Mouse (Mus musculus) hindbrain, embryonic 15.5 days (tissue): ENCODE results near the gene Myo10. TPM values are rescaled to one million over a fixed set of nuclear protein-coding genes. Genes with fewer than 3 reads are reported as not detected.

Experiments
- ATAC-seq: fragments of 200-750 bp; cut with Nextera tagmentation; 2 replicates; pipeline ENCODE4 v1.8.0; 2017; ENCODE audit warnings: low read depth, moderate number of reproducible peaks, moderate TSS enrichment; ENCODE audit not compliant: low FRiP score
- H3K27ac ChIP-seq: fragments of 300-500 bp; sonication (generic); replicated peaks from 2 replicates; pipeline ENCODE4 v1.5.1; 2015; ENCODE audit warnings: mild to moderate bottlenecking, inconsistent platforms
- H3K27me3 ChIP-seq: fragments of 300-500 bp; sonication (generic); 2 replicates; pipeline ENCODE4 v1.6.1; 2015; ENCODE audit warnings: control low read depth, inconsistent platforms
- H3K36me3 ChIP-seq: fragments of 300-500 bp; sonication (generic); 2 replicates; pipeline ENCODE4 v1.6.1; 2015; ENCODE audit warnings: control low read depth, inconsistent platforms
- H3K4me1 ChIP-seq: fragments of 300-500 bp; sonication (generic); replicated peaks from 2 replicates; pipeline ENCODE4 v1.6.1; 2015; ENCODE audit warnings: control low read depth, inconsistent platforms
- H3K4me2 ChIP-seq: fragments of 300-500 bp; sonication (generic); 2 replicates; pipeline ENCODE4 v1.6.1; 2015; ENCODE audit warnings: moderate library complexity, mild to moderate bottlenecking, inconsistent platforms
- H3K4me3 ChIP-seq: fragments of 300-500 bp; sonication (generic); 2 replicates; pipeline ENCODE4 v1.5.1; 2015; ENCODE audit warnings: mild to moderate bottlenecking, inconsistent platforms
- H3K9ac ChIP-seq: fragments of 300-500 bp; sonication (generic); 2 replicates; pipeline ENCODE4 v1.6.1; 2015; ENCODE audit warnings: inconsistent platforms
- H3K9me3 ChIP-seq: fragments of 300-500 bp; sonication (generic); 2 replicates; pipeline ENCODE4 v1.6.1; 2016; ENCODE audit warnings: control low read depth, inconsistent platforms
- WGBS: fragments of 180-500 bp; shearing (Covaris S2); methylation state at CpG from one replicate; pipeline ENCODE4 v1.1.7; 2015; 5-methylcytosine and 5-hydroxymethylcytosine counted together
- polyA plus RNA-seq: library from polyadenylated mRNA; unstranded; fragments of >200 nt; fragmentation: Nextera tagmentation; extraction: Ambion mirVana; gene quantifications from 2 replicates; pipeline ENCODE4 v1.2.1, GENCODE M21; 2015

The Myo10 gene
- polyA plus RNA-seq, result 28.3 and 33.1 TPM in 2 replicates

GRCm38 (mm10) chr15:25622200-25622866 lies at the start of gene Myo10:
TSS of gene Myo10 (plus strand) at chr15:25622525.
- Histone ChIP-seq H3K27ac (peak within 1 kb of the TSS; percentile 46), H3K27me3 (peaks cover 6% of the 10 kb centered on the region; the same call in 1 of the 2 replicates), H3K36me3 (no peaks in the 10 kb centered on the region), H3K4me2 (peak within 1 kb of the TSS; percentile 87), H3K9ac (peak within 1 kb of the TSS; percentile 44), H3K4me1 (peaks cover 17% of the 10 kb centered on the region), H3K4me3 (peak within 1 kb of the TSS; percentile 73), H3K9me3 (no peaks in the 10 kb centered on the region)
- under 1% methylated on average over 53 of the region's 53 CpGs for WGBS
- peak; percentile 94 for ATAC-seq

- WGBS, result 66% methylated on average over 3 of the region's 3 CpGs
- no peaks in the 10 kb centered on the region for H3K36me3 ChIP-seq
- ATAC-seq, result no peak
- no peaks in the 10 kb centered on the region for H3K4me1 ChIP-seq
- H3K9me3 ChIP-seq, result no peaks in the 10 kb centered on the region
- no peak overlapping the region for H3K27ac ChIP-seq
- H3K9ac ChIP-seq, result no peak overlapping the region
- H3K27me3 ChIP-seq, result no peaks in the 10 kb centered on the region
- no peak overlapping the region for H3K4me2 ChIP-seq
- H3K4me3 ChIP-seq, result no peak overlapping the region
Measured at GRCm38 (mm10) chr15:25573113-25573512, 49.2 kb upstream of the Myo10 start.

GRCm38 (mm10) chr15:25573876-25574601 lies 48.3 kb upstream of the Myo10 start:
- ATAC-seq, result no peak
- no peaks in the 10 kb centered on the region for H3K9me3 ChIP-seq
- no peak overlapping the region for H3K4me3 ChIP-seq
- 87% methylated on average over 7 of the region's 7 CpGs for WGBS
- H3K27me3 ChIP-seq, result no peaks in the 10 kb centered on the region
- no peaks in the 10 kb centered on the region for H3K4me1 ChIP-seq
- H3K36me3 ChIP-seq, result no peaks in the 10 kb centered on the region
- no peak overlapping the region for H3K9ac ChIP-seq
- no peak overlapping the region for H3K27ac ChIP-seq
- H3K4me2 ChIP-seq, result no peak overlapping the region

- H3K27ac ChIP-seq, result no peak overlapping the region
- no peak overlapping the region for H3K9ac ChIP-seq
- 87% methylated on average over 8 of the region's 8 CpGs for WGBS
- no peaks in the 10 kb centered on the region for H3K36me3 ChIP-seq
- no peak overlapping the region for H3K4me2 ChIP-seq
- no peaks in the 10 kb centered on the region for H3K9me3 ChIP-seq
- H3K4me3 ChIP-seq, result no peak overlapping the region
- no peak for ATAC-seq
- no peaks in the 10 kb centered on the region for H3K27me3 ChIP-seq
- H3K4me1 ChIP-seq, result no peaks in the 10 kb centered on the region
Measured at GRCm38 (mm10) chr15:25577327-25578051, 44.8 kb upstream of the Myo10 start.

GRCm38 (mm10) chr15:25578369-25578768 lies 44.0 kb upstream of the Myo10 start:
- H3K4me2 ChIP-seq, result no peak overlapping the region
- no peaks in the 10 kb centered on the region for H3K36me3 ChIP-seq
- no peaks in the 10 kb centered on the region for H3K27me3 ChIP-seq
- H3K4me3 ChIP-seq, result no peak overlapping the region
- WGBS, result 80% methylated on average over 4 of the region's 4 CpGs
- no peaks in the 10 kb centered on the region for H3K4me1 ChIP-seq
- no peaks in the 10 kb centered on the region for H3K9me3 ChIP-seq
- no peak overlapping the region for H3K9ac ChIP-seq
- no peak overlapping the region for H3K27ac ChIP-seq
- ATAC-seq, result no peak

- no peaks in the 10 kb centered on the region for H3K27me3 ChIP-seq
- H3K4me3 ChIP-seq, result no peak overlapping the region
- WGBS, result 49% methylated on average over 6 of the region's 6 CpGs
- H3K27ac ChIP-seq, result no peak overlapping the region
- no peaks in the 10 kb centered on the region for H3K9me3 ChIP-seq
- H3K4me2 ChIP-seq, result no peak overlapping the region
- ATAC-seq, result no peak
- no peak overlapping the region for H3K9ac ChIP-seq
- H3K36me3 ChIP-seq, result no peaks in the 10 kb centered on the region
- H3K4me1 ChIP-seq, result no peaks in the 10 kb centered on the region
Measured at GRCm38 (mm10) chr15:25580731-25581130, 41.6 kb upstream of the Myo10 start.

GRCm38 (mm10) chr15:25582055-25582454 lies 40.3 kb upstream of the Myo10 start:
- Histone ChIP-seq H3K4me1 (no peaks in the 10 kb centered on the region), H3K4me3 (no peak overlapping the region), H3K4me2 (no peak overlapping the region), H3K27ac (no peak overlapping the region), H3K9ac (no peak overlapping the region), H3K9me3 (no peaks in the 10 kb centered on the region), H3K27me3 (no peaks in the 10 kb centered on the region), H3K36me3 (no peaks in the 10 kb centered on the region)
- ATAC-seq, result no peak
- WGBS, result 68% methylated on average over 6 of the region's 6 CpGs

- Histone ChIP-seq H3K4me2 (no peak overlapping the region), H3K9ac (no peak overlapping the region), H3K27me3 (no peaks in the 10 kb centered on the region), H3K27ac (no peak overlapping the region), H3K9me3 (no peaks in the 10 kb centered on the region), H3K4me3 (no peak overlapping the region), H3K36me3 (no peaks in the 10 kb centered on the region), H3K4me1 (no peaks in the 10 kb centered on the region)
- no peak for ATAC-seq
- 92% methylated on average over 8 of the region's 8 CpGs for WGBS
Measured at GRCm38 (mm10) chr15:25583361-25583760, 39.0 kb upstream of the Myo10 start.

GRCm38 (mm10) chr15:25586828-25587227 lies 35.5 kb upstream of the Myo10 start:
- no peaks in the 10 kb centered on the region for H3K4me1 ChIP-seq
- 76% methylated on average over 3 of the region's 3 CpGs for WGBS
- no peak overlapping the region for H3K4me2 ChIP-seq
- no peak for ATAC-seq
- H3K36me3 ChIP-seq, result no peaks in the 10 kb centered on the region
- H3K9ac ChIP-seq, result no peak overlapping the region
- no peak overlapping the region for H3K27ac ChIP-seq
- H3K9me3 ChIP-seq, result no peaks in the 10 kb centered on the region
- no peak overlapping the region for H3K4me3 ChIP-seq
- H3K27me3 ChIP-seq, result no peaks in the 10 kb centered on the region

- Histone ChIP-seq H3K27me3 (no peaks in the 10 kb centered on the region), H3K9me3 (no peaks in the 10 kb centered on the region), H3K36me3 (no peaks in the 10 kb centered on the region), H3K4me3 (no peak overlapping the region), H3K4me2 (no peak overlapping the region), H3K4me1 (no peaks in the 10 kb centered on the region), H3K27ac (no peak overlapping the region), H3K9ac (no peak overlapping the region)
- 85% methylated on average over 8 of the region's 8 CpGs for WGBS
- no peak for ATAC-seq
Measured at GRCm38 (mm10) chr15:25587943-25588342, 34.4 kb upstream of the Myo10 start.

GRCm38 (mm10) chr15:25589318-25589902 lies 32.9 kb upstream of the Myo10 start:
- Histone ChIP-seq H3K9ac (no peak overlapping the region), H3K27me3 (no peaks in the 10 kb centered on the region), H3K27ac (no peak overlapping the region), H3K36me3 (no peaks in the 10 kb centered on the region), H3K4me1 (no peaks in the 10 kb centered on the region), H3K4me3 (no peak overlapping the region), H3K9me3 (no peaks in the 10 kb centered on the region), H3K4me2 (no peak overlapping the region)
- ATAC-seq, result no peak
- 77% methylated on average over 11 of the region's 11 CpGs for whole genome bisulfite sequencing

GRCm38 (mm10) chr15:25589916-25590315 lies 32.4 kb upstream of the Myo10 start:
- H3K9me3 ChIP-seq, result no peaks in the 10 kb centered on the region
- H3K27me3 ChIP-seq, result no peaks in the 10 kb centered on the region
- H3K4me2 ChIP-seq, result no peak overlapping the region
- H3K27ac ChIP-seq, result no peak overlapping the region
- 81% methylated on average over 5 of the region's 5 CpGs for WGBS
- H3K4me3 ChIP-seq, result no peak overlapping the region
- H3K4me1 ChIP-seq, result no peaks in the 10 kb centered on the region
- ATAC-seq, result no peak
- H3K9ac ChIP-seq, result no peak overlapping the region
- no peaks in the 10 kb centered on the region for H3K36me3 ChIP-seq
